Mouse (Mus musculus) cerebellum, adult 2 months (tissue): ENCODE data around the gene Hist2h3c1. TPM values are rescaled to one million over a fixed set of nuclear protein-coding genes. Genes with fewer than 3 reads are reported as not detected.
A peak's percentile ranks its signal among the peaks of the same experiment; 100 is the strongest.
"Not testable (repeated sequence)": the region's sequence is repeated elsewhere in the genome, so short reads cannot be mapped to it uniquely, and the experiment has no call there.

Experiments
- DNase-seq, 2 experiments: peaks; one replicate each; pipeline ENCODE4 v3.0.0; 2021
- H3K27ac ChIP-seq: fragments of 200-500 bp; 2 replicates; pipeline ENCODE4 v1.5.1; 2012; ENCODE audit warnings: low read length, control low read depth, inconsistent platforms; ENCODE audit not compliant: insufficient read depth
- H3K27me3 ChIP-seq: fragments of 200-500 bp; 2 replicates; pipeline ENCODE4 v1.6.1; 2012; ENCODE audit warnings: inconsistent platforms, mild to moderate bottlenecking, low read length, moderate library complexity; ENCODE audit not compliant: control insufficient read depth, insufficient read depth
- H3K4me1 ChIP-seq: fragments of 200-500 bp; 2 replicates; pipeline ENCODE4 v1.6.1; 2011; ENCODE audit warnings: low read length; ENCODE audit not compliant: control insufficient read depth, insufficient read depth
- H3K4me3 ChIP-seq: fragments of 200-500 bp; replicated peaks from 2 replicates; pipeline ENCODE3; 2011; ENCODE audit warnings: mild to moderate bottlenecking, low read depth, low read length, control low read depth; ENCODE audit not compliant: insufficient read depth
- CTCF ChIP-seq: fragments of 200-500 bp; IDR thresholded peaks from 2 replicates; pipeline ENCODE4 v1.5.1; 2011; ENCODE audit warnings: low read depth, mild to moderate bottlenecking, control low read depth, low read length, moderate library complexity, borderline replicate concordance; ENCODE audit not compliant: insufficient read depth
- POLR2A ChIP-seq: fragments of 200-500 bp; IDR thresholded peaks from 2 replicates; pipeline ENCODE4 v1.6.1; 2011; ENCODE audit warnings: low read length, control low read depth, borderline replicate concordance; ENCODE audit not compliant: insufficient read depth
- WGBS: fragments of 180-500 bp; shearing (Covaris S2); methylation state at CpG from one replicate; pipeline ENCODE4 v1.1.7; 2018; 5-methylcytosine and 5-hydroxymethylcytosine counted together
- polyA plus RNA-seq: library from polyadenylated mRNA; depleted of rRNA; stranded (reverse); fragments of >200 nt; gene quantifications from 2 replicates; pipeline ENCODE4 v1.2.3, GENCODE M21; 2012

The Hist2h3c1 gene
- polyA plus RNA-seq, 1 experiment: not detected

- no peaks in the 10 kb centered on the region for H3K27me3 ChIP-seq
- H3K4me1 ChIP-seq: no peaks in the 10 kb centered on the region
- no peak overlapping the region for H3K27ac ChIP-seq
- 84% methylated on average over 4 of the region's 4 CpGs for WGBS
- TF ChIP-seq POLR2A (no peak), CTCF (no peak)
- DNase-seq: no peak
- H3K4me3 ChIP-seq: no peak overlapping the region
Observed at GRCm38 (mm10) chr3:96236834-96237334, 9.6 kb upstream of the Hist2h3c1 start.

- H3K4me3 ChIP-seq: no peak overlapping the region
- H3K4me1 ChIP-seq: no peaks in the 10 kb centered on the region
- no peaks in the 10 kb centered on the region for H3K27me3 ChIP-seq
- H3K27ac ChIP-seq: no peak overlapping the region
- no peak for DNase-seq
- 45% methylated on average over 7 of the region's 7 CpGs for WGBS
- TF ChIP-seq POLR2A (no peak), CTCF (no peak)
Observed at GRCm38 (mm10) chr3:96237335-96237903, 9.1 kb upstream of the Hist2h3c1 start.

- DNase-seq: no peak
- 11% methylated on average over 12 of the region's 12 CpGs for WGBS
- no peaks in the 10 kb centered on the region for H3K4me1 ChIP-seq
- H3K4me3 ChIP-seq: no peak overlapping the region
- TF ChIP-seq CTCF: no peak
- no peak for TF ChIP-seq POLR2A
- no peaks in the 10 kb centered on the region for H3K27me3 ChIP-seq
- H3K27ac ChIP-seq: no peak overlapping the region
Observed at GRCm38 (mm10) chr3:96237904-96238511, 8.5 kb upstream of the Hist2h3c1 start.

- peak; percentile 58 to 71 for DNase-seq
- peak within 1 kb of the TSS; percentile 12; the same call in 1 of the 2 replicates for H3K27ac ChIP-seq
- H3K4me1 ChIP-seq, H3K27me3 ChIP-seq: not testable (repeated sequence)
- H3K4me3 ChIP-seq: peak within 1 kb of the TSS; percentile 44
- 3% methylated on average over 19 of the region's 68 CpGs for WGBS
Observed at GRCm38 (mm10) chr3:96238954-96239793, 7.3 kb upstream of the Hist2h3c1 start, which contains the start of gene Hist2h3c2. Hist2h3c2 (minus strand) TSS chr3:96239127.

- 4% methylated on average over 24 of the region's 85 CpGs for WGBS
- Histone ChIP-seq H3K4me1 (peaks cover 10% of the 10 kb centered on the region), H3K4me3 (peak within 1 kb of the TSS; percentile 44), H3K27ac (peak within 1 kb of the TSS; percentile 12; the same call in 1 of the 2 replicates)
- peak; percentile 97 to 99 for DNase-seq
- peak; percentile 52; the same call in 1 of the 2 replicates for TF ChIP-seq POLR2A
- not testable (repeated sequence) for H3K27me3 ChIP-seq
Observed at GRCm38 (mm10) chr3:96239949-96240798, 6.3 kb upstream of the Hist2h3c1 start, which contains the start of gene Hist2h2aa2. Hist2h2aa2 (minus strand) TSS chr3:96240276.

- Histone ChIP-seq H3K27ac (no peak overlapping the region), H3K4me3 (no peak overlapping the region), H3K27me3 (no peaks in the 10 kb centered on the region), H3K4me1 (peaks cover 10% of the 10 kb centered on the region)
- no peak for TF ChIP-seq CTCF
- TF ChIP-seq POLR2A: no peak
- 64% methylated on average over 9 of the region's 9 CpGs for WGBS
- no peak for DNase-seq
Observed at GRCm38 (mm10) chr3:96240799-96241197, 5.7 kb upstream of the Hist2h3c1 start.

- DNase-seq: no peak
- TF ChIP-seq POLR2A (no peak), CTCF (no peak)
- H3K4me1 ChIP-seq: peaks cover 10% of the 10 kb centered on the region
- peak overlapping the region; percentile 93 for H3K27ac ChIP-seq
- H3K4me3 ChIP-seq: peak overlapping the region; percentile 26
- 81% methylated on average over 7 of the region's 7 CpGs for WGBS
- H3K27me3 ChIP-seq: no peaks in the 10 kb centered on the region
Observed at GRCm38 (mm10) chr3:96243921-96244572, 2.4 kb upstream of the Hist2h3c1 start.
